Mouse (Mus musculus): Measurements from ENCODE around the gene Usp29. TPM values are rescaled to one million over a fixed set of nuclear protein-coding genes. Genes with fewer than 3 reads are reported as not detected.

Gene Usp29
- total RNA-seq (2023) = not detected

DNA sequence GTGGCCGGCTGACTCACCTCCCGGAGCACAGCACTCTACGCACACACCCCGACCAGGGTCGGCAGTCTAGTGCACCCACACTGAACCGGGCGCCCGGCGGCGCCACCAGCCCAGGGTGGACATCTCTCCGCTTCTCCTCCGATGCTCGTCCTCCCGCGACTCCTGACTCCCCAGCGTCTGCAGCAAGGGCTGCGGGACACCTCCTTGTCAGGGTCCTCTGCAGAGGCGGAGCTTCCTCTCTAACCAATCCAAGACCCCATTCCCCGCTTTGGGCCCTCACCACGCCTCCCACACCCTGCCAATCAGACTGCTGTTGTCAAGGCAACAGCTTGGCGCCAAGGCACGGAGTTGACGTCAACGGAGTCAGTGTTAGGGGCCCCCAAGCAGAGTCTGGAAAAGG, at the start of gene Usp29, which contains the start of gene Peg3:
Gene Usp29 (plus strand): TSS at position 338 of the 400 bp plus-strand sequence.
Gene Peg3 (minus strand): TSS at position 191 of the 400 bp plus-strand sequence.

DNA sequence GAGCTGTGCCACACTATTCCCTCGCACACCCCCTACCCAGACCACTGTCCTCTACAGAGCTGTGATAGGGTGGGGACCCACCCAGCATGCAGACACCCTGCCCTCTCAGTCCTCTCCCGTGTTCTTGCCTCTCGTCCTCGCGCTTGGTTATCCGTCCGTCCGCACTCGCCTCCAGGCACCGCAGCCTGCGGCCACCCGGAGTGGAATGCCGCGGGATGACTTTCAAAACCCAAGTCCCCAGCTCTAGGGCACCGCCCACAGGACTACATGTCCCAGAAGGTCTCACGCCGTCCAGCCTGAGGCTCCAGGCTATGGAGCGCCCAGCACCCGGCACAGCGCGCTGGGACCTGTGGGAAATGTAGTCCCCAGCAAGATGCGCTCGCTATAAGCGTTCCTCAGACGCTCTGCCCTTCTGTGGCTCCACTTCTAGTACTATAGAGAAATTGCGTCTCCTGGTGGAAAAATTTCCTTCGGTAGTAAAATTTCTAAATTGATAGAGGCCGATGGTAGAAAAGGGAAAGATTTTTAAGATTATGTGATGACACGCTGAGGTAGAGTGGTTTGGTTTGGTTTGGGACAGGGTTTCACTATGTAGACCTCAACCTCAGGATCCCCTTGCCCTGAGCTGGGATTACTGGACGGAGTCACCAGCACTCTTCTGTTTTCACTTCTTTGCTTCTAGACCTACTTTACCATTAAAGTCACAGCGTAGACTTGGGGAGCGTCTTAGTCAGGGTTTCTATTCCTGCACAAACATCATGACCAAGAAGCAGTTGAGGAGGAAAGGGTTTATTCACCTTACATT, 33.9 kb upstream of the Usp29 start, which contains the start of gene Zim1:
Gene Zim1 (minus strand): TSS at position 210 of the 805 bp plus-strand sequence.

DNA sequence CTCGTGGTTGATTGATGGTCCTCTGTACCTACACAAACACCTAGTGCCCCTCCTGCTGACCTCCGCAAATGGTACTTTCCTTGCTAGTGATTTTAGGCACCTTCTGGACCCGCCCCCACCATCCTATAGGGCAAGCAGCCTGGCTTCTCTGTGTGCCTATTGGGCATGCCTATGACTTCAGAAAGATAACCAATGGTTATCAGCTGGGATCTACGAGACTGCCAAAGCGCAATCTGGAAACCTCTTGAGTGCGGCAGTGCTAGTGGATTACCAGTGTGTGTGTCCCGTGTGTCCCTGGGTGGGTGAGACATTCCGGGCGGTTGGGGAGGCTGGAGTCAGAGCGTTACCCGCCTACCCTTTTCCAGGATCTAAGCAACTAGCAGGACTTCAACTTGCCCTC, 264.9 kb downstream of the Usp29 start, which contains the start of gene Aurkc:
Gene Aurkc (plus strand): TSS at position 50 of the 400 bp plus-strand sequence.

Other genes with a start within 250 kb of the Usp29 start
- gene Olfr5, start 243.6 kb upstream of the Usp29 start, total RNA-seq (2023) = not detected
- not detected for gene Olfr1347, start 230.8 kb upstream of the Usp29 start, total RNA-seq (2023)
- gene Olfr1348, start 221.8 kb upstream of the Usp29 start, total RNA-seq (2023) = not detected
- gene Olfr1349, start 207.6 kb upstream of the Usp29 start, total RNA-seq (2023) = not detected
- not detected for gene Olfr1350, start 165.7 kb upstream of the Usp29 start, total RNA-seq (2023)
- gene Zim1, start 34.1 kb upstream of the Usp29 start, total RNA-seq (2023) = not detected
- gene Peg3, start 147 bp upstream of the Usp29 start, total RNA-seq (2023) = not detected

Data from monocyte, adult 59 days (primary cell).